In the genomic region with DNA sequence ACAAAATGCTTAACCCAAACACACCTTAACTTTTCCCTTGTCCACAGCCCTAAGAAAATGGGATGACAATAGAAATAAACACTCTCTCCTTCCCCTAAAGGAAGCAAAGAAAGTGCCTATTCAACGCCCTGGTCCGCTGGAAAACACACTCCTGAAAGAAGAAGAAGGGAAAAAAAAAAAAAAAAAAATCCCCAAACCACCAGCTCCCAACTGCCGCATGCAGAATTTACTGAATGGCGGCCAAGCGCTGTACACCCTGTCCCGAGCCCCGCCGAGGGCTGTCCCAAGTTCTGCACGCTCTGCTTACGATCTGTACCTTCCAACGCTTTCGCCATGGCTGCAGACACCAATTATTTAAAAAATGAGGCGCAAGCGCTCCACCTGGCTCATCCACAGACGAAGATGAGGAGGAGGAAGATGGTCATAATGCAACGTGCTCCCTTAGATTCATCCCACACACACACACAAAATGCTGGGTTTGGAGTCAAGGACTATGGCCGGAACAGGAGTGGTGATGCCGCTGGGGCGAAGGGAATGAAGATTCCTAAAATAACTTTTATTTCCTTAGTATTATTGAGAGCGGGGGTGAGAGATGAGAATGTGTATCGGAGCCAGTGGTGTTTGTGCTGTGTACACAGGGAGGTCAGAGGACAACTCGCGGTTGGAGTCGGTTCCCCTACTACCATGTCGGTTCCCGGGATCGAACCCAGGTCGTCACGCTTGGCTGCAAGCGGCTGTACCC, we compare ENCODE assay signal across 8 mouse cellular contexts. TPM values are rescaled to one million over a fixed set of nuclear protein-coding genes. Genes with fewer than 3 reads are reported as not detected.
DNase-seq lines count a peak whose midpoint lies in the region; ATAC-seq and TF ChIP-seq lines count a peak whose summit lies in the region.

No protein-coding gene starts in this region.

- peak overlapping the region; percentile 89 for H3K4me2 ChIP-seq in heart, embryonic 14.5 days (ENCODE audit: low read length)
- H3K4me2 ChIP-seq in lung, embryonic 14.5 days, result peak overlapping the region; percentile 71
- H3K4me2 ChIP-seq in neural tube, embryonic 15.5 days, result peak overlapping the region; percentile 83

- no peak for ATAC-seq in heart, embryonic 14.5 days (ENCODE audit: insufficient number of reproducible peaks, insufficient read depth, low FRiP score, low read depth)
- 0 out of 2 replicates have a peak, but pooled peaks have one; percentile 4 for ATAC-seq in lung, embryonic 14.5 days (ENCODE audit: insufficient read depth)
- peak; percentile 19; the same call in 1 of the 2 replicates for ATAC-seq in neural tube, embryonic 15.5 days (ENCODE audit: low FRiP score)

- H3K9ac ChIP-seq in heart, embryonic 14.5 days (ENCODE audit: low read length), result peak overlapping the region; percentile 85
- H3K9ac ChIP-seq in lung, embryonic 14.5 days, result peak overlapping the region; percentile 77
- H3K9ac ChIP-seq in neural tube, embryonic 15.5 days (replicated peaks), result peak overlapping the region; percentile 71

- H3ac ChIP-seq in C2C12 (ENCODE audit: control insufficient read depth, insufficient read length, low read depth), result peak overlapping the region; percentile 81

- DNase-seq in NIH3T3 (ENCODE audit: low read depth), result peak; percentile 63
- peak; percentile 72 for DNase-seq in embryonic facial prominence, embryonic 10.5 days (ENCODE audit: low spot score)
- DNase-seq in kidney, postnatal 25 days, result peak; percentile 64 to 67
- DNase-seq in lung, embryonic 14.5 days, result peak; percentile 63
- no peak for DNase-seq in urinary bladder, adult 2 months (ENCODE audit: low spot score)

- H3K27ac ChIP-seq in embryonic facial prominence, embryonic 10.5 days (replicated peaks), result peak overlapping the region; percentile 94
- peak overlapping the region in 1 of 2 experiments; percentile 75; a peak in 1 of 4 replicates for H3K27ac ChIP-seq in heart, embryonic 14.5 days (replicated peaks in 1 of 2; ENCODE audit: control insufficient read depth in 1 of 2, insufficient read depth in 1 of 2, low read depth in 2 of 2, low read length in 2 of 2)
- H3K27ac ChIP-seq in lung, embryonic 14.5 days (ENCODE audit: low read depth), result no peak overlapping the region; the same call in 1 of the 2 replicates
- H3K27ac ChIP-seq in neural tube, embryonic 15.5 days (replicated peaks), result peak overlapping the region; percentile 85

- TF ChIP-seq CTCF in C2C12 (IDR thresholded peaks at IDR 0.05; ENCODE audit: control insufficient read depth, insufficient read depth, insufficient read length), result no peak
- no peak for TF ChIP-seq CTCF in lung, embryonic 14.5 days (IDR thresholded peaks at IDR 0.05; ENCODE audit: low read depth)

- peaks cover 57% of the 10 kb centered on the region for H3K79me2 ChIP-seq in C2C12 (ENCODE audit: control insufficient read depth, insufficient read depth)

- H3K4me3 ChIP-seq in C2C12 (ENCODE audit: insufficient read depth, poor library complexity, severe bottlenecking), result peak overlapping the region; percentile 72
- peak overlapping the region; percentile 94 for H3K4me3 ChIP-seq in embryonic facial prominence, embryonic 10.5 days
- H3K4me3 ChIP-seq in heart, embryonic 14.5 days (ENCODE audit: control insufficient read depth in 1 of 2, insufficient read depth in 1 of 2, low read depth in 1 of 2, low read length in 2 of 2), result peak overlapping the region; percentile 81 to 92
- H3K4me3 ChIP-seq in lung, embryonic 14.5 days (ENCODE audit: low read depth, low read length), result peak overlapping the region; percentile 88
- peak overlapping the region; percentile 95 for H3K4me3 ChIP-seq in neural tube, embryonic 15.5 days (replicated peaks)

- peaks cover 42% of the 10 kb centered on the region for H3K79me3 ChIP-seq in C2C12 (ENCODE audit: low read depth)

- peaks cover 38% of the 10 kb centered on the region for H3K4me1 ChIP-seq in embryonic facial prominence, embryonic 10.5 days
- peaks cover 0 to 4% of the 10 kb centered on the region in 2 experiments; a peak in 2 of 4 replicates for H3K4me1 ChIP-seq in heart, embryonic 14.5 days (ENCODE audit: control insufficient read depth in 2 of 2, insufficient read depth in 2 of 2, low read length in 2 of 2)
- H3K4me1 ChIP-seq in lung, embryonic 14.5 days (ENCODE audit: insufficient read depth), result 0 out of 2 replicates have a peak, but pooled peaks cover 3% of the 10 kb centered on the region
- peaks cover 12% of the 10 kb centered on the region for H3K4me1 ChIP-seq in neural tube, embryonic 15.5 days

- WGBS in embryonic facial prominence, embryonic 10.5 days, result 11% methylated on average over 30 of the region's 30 CpGs
- 2% methylated on average over 27 of the region's 30 CpGs for WGBS in heart, embryonic 14.5 days
- 3% methylated on average over 30 of the region's 30 CpGs for WGBS in lung, embryonic 14.5 days
- WGBS in neural tube, embryonic 15.5 days, result 3% methylated on average over 30 of the region's 30 CpGs

- H3K36me3 ChIP-seq in C2C12 (ENCODE audit: control insufficient read depth, insufficient read depth), result no peaks in the 10 kb centered on the region
- peaks cover 11% of the 10 kb centered on the region for H3K36me3 ChIP-seq in embryonic facial prominence, embryonic 10.5 days (replicated peaks)
- no peaks in the 10 kb centered on the region for H3K36me3 ChIP-seq in heart, embryonic 14.5 days (ENCODE audit: control insufficient read depth, insufficient read depth, low read length)
- no peaks in the 10 kb centered on the region for H3K36me3 ChIP-seq in lung, embryonic 14.5 days (ENCODE audit: insufficient read depth)
- no peaks in the 10 kb centered on the region for H3K36me3 ChIP-seq in neural tube, embryonic 15.5 days

- no peaks in the 10 kb centered on the region for H3K9me3 ChIP-seq in embryonic facial prominence, embryonic 10.5 days
- H3K9me3 ChIP-seq in heart, embryonic 14.5 days (ENCODE audit: control insufficient read depth, low read length), result no peaks in the 10 kb centered on the region
- H3K9me3 ChIP-seq in lung, embryonic 14.5 days (ENCODE audit: low read depth, low read length), result no peaks in the 10 kb centered on the region
- H3K9me3 ChIP-seq in neural tube, embryonic 15.5 days (replicated peaks), result no peaks in the 10 kb centered on the region

- H3K27me3 ChIP-seq in C2C12 (ENCODE audit: control insufficient read depth, insufficient read depth, insufficient read length), result no peaks in the 10 kb centered on the region
- no peaks in the 10 kb centered on the region for H3K27me3 ChIP-seq in embryonic facial prominence, embryonic 10.5 days (replicated peaks; ENCODE audit: low read depth, poor library complexity, severe bottlenecking)
- H3K27me3 ChIP-seq in heart, embryonic 14.5 days (ENCODE audit: control insufficient read depth, insufficient read depth, low read length), result no peaks in the 10 kb centered on the region
- no peaks in the 10 kb centered on the region for H3K27me3 ChIP-seq in lung, embryonic 14.5 days (ENCODE audit: insufficient read depth, low read length)
- H3K27me3 ChIP-seq in neural tube, embryonic 15.5 days (replicated peaks), result no peaks in the 10 kb centered on the region

TF ChIP-seq in C2C12, 6 proteins besides CTCF, POLR2A, EP300 and RAD21:
- TF ChIP-seq MYOD1 (IDR thresholded peaks at IDR 0.05; ENCODE audit: control insufficient read depth, insufficient read length, low read depth) (no peak), USF1 (IDR thresholded peaks at IDR 0.05; ENCODE audit: low read depth) (no peak), MAX (IDR thresholded peaks at IDR 0.05) (no peak), MYOG (IDR thresholded peaks at IDR 0.05; ENCODE audit: control insufficient read depth, extremely low read depth, insufficient read length) (no peak), FOSL1 (IDR thresholded peaks at IDR 0.05; ENCODE audit: insufficient read depth, low read length, poor library complexity, severe bottlenecking) (no peak), CEBPB (IDR thresholded peaks at IDR 0.05; ENCODE audit: low read depth) (no peak)
TF ChIP-seq in C2C12: peak in this region for 0.

RNA-seq across cellular contexts. Expression of gene Fkbp5, which starts 32.5 kb away (rescaled TPM):
- 24.4 TPM for polyA plus RNA-seq in C2C12 (2012; fragmentation: generic; extraction: Trizol)
- polyA plus RNA-seq in embryonic facial prominence, embryonic 10.5 days (2016; fragmentation: Nextera tagmentation; extraction: Ambion mirVana), result 32.0 and 32.8 TPM in 2 replicates
- 4.3 and 5.0 TPM in 2 replicates for polyA plus RNA-seq in heart, embryonic 14.5 days (2014; fragmentation: Nextera tagmentation; extraction: Ambion mirVana)
- 8.3 and 8.7 TPM in 2 replicates for polyA plus RNA-seq in lung, embryonic 14.5 days (2014; fragmentation: Nextera tagmentation; extraction: Ambion mirVana)
- polyA plus RNA-seq in neural tube, embryonic 15.5 days (2015; fragmentation: Nextera tagmentation; extraction: Ambion mirVana), result 27.2 and 51.1 TPM in 2 replicates
- polyA plus RNA-seq in urinary bladder, adult 2 months (2012; rRNA removed), result 13.5 and 22.6 TPM in 2 replicates

RNA-seq across cellular contexts. Expression of gene Armc12, which starts 45.7 kb away (rescaled TPM):
- not detected for polyA plus RNA-seq in C2C12 (2012; fragmentation: generic; extraction: Trizol)
- not detected in 2 replicates for polyA plus RNA-seq in embryonic facial prominence, embryonic 10.5 days (2016; fragmentation: Nextera tagmentation; extraction: Ambion mirVana)
- not detected in 2 replicates for polyA plus RNA-seq in heart, embryonic 14.5 days (2014; fragmentation: Nextera tagmentation; extraction: Ambion mirVana)
- not detected in 2 replicates for polyA plus RNA-seq in lung, embryonic 14.5 days (2014; fragmentation: Nextera tagmentation; extraction: Ambion mirVana)
- polyA plus RNA-seq in neural tube, embryonic 15.5 days (2015; fragmentation: Nextera tagmentation; extraction: Ambion mirVana), result not detected in 2 replicates
- polyA plus RNA-seq in urinary bladder, adult 2 months (2012; rRNA removed), result not detected in 2 replicates
